Mouse (Mus musculus) MEL (cell line): ENCODE data around the gene Plekhg1. TPM values are rescaled to one million over a fixed set of nuclear protein-coding genes. Genes with fewer than 3 reads are reported as not detected.

Experiments used
- DNase-seq: peaks from one replicate; pipeline ENCODE4 v3.0.0; 2011; ENCODE audit warnings: low read depth, low spot score
- H3K27ac ChIP-seq: 2 replicates; pipeline ENCODE4 v1.5.1; 2012; ENCODE audit warnings: low read depth, mild to moderate bottlenecking, control low read depth, low read length, moderate library complexity; ENCODE audit not compliant: control insufficient read depth
- H3K27me3 ChIP-seq, 2 experiments: fragments of 150-350 bp in 1 of 2; sonication (generic) in 1 of 2; 2 replicates each; pipeline ENCODE4 v1.6.1; 2012; ENCODE audit warnings: low read length in 2 of 2, mild to moderate bottlenecking in 2 of 2, improper control_type of control experiment in 1 of 2, moderate library complexity in 1 of 2; ENCODE audit not compliant: insufficient read depth in 2 of 2, control insufficient read depth in 1 of 2
- H3K36me3 ChIP-seq, 2 experiments: 2 replicates each; pipeline ENCODE4 v1.6.1; 2012 to 2014; ENCODE audit warnings: low read length in 2 of 2, improper control_type of control experiment in 1 of 2, inconsistent platforms in 1 of 2, mild to moderate bottlenecking in 1 of 2; ENCODE audit not compliant: insufficient read depth in 2 of 2, control insufficient read depth in 1 of 2
- H3K4me1 ChIP-seq, 2 experiments: fragments of 150-350 bp in 1 of 2; sonication (generic) in 1 of 2; 2 replicates each; pipeline ENCODE4 v1.6.1; 2012; ENCODE audit warnings: low read length in 2 of 2, improper control_type of control experiment in 1 of 2, mild to moderate bottlenecking in 1 of 2; ENCODE audit not compliant: insufficient read depth in 2 of 2, control insufficient read depth in 1 of 2
- H3K4me3 ChIP-seq, 2 experiments: fragments of 150-350 bp in 1 of 2; sonication (generic) in 1 of 2; 2 replicates each; pipeline ENCODE4 v1.5.1; 2012; ENCODE audit warnings: low read depth in 2 of 2, low read length in 2 of 2, mild to moderate bottlenecking in 2 of 2, moderate library complexity in 2 of 2, control low read depth in 1 of 2, improper control_type of control experiment in 1 of 2; ENCODE audit not compliant: control insufficient read depth in 1 of 2, insufficient read depth in 1 of 2
- H3K79me2 ChIP-seq: 2 replicates; pipeline ENCODE4 v1.6.1; 2012; ENCODE audit warnings: mild to moderate bottlenecking, low read length, moderate library complexity; ENCODE audit not compliant: control insufficient read depth, poor library complexity, insufficient read depth
- H3K9ac ChIP-seq: 2 replicates; pipeline ENCODE4 v1.6.1; 2012; ENCODE audit warnings: low read depth, mild to moderate bottlenecking, control low read depth, low read length, moderate library complexity; ENCODE audit not compliant: control insufficient read depth, poor library complexity, severe bottlenecking
- H3K9me3 ChIP-seq: fragments of 150-350 bp; sonication (generic); replicated peaks from 2 replicates; pipeline ENCODE4 v1.6.1; 2012; ENCODE audit warnings: mild to moderate bottlenecking, low read length, improper control_type of control experiment, moderate library complexity; ENCODE audit not compliant: insufficient read depth
- BHLHE40 ChIP-seq: IDR thresholded peaks from 2 replicates; pipeline ENCODE4 v1.6.1; 2012; ENCODE audit warnings: low read depth, mild to moderate bottlenecking, inconsistent platforms, low read length, improper control_type of control experiment, borderline replicate concordance
- CHD2 ChIP-seq: IDR thresholded peaks from 2 replicates; pipeline ENCODE4 v1.6.1; 2011; ENCODE audit warnings: low read length, improper control_type of control experiment
- ELF1 ChIP-seq: IDR thresholded peaks from 2 replicates; pipeline ENCODE4 v1.6.1; 2014; ENCODE audit warnings: low read depth, mild to moderate bottlenecking, inconsistent platforms, low read length, improper control_type of control experiment, moderate library complexity
- EP300 ChIP-seq, 2 experiments: IDR thresholded peaks; 2 replicates each; pipeline ENCODE4 v1.6.1; 2011; ENCODE audit warnings: improper control_type of control experiment in 2 of 2, low read length in 2 of 2, low read depth in 1 of 2, mild to moderate bottlenecking in 1 of 2
- GABPA ChIP-seq: IDR thresholded peaks from 2 replicates; pipeline ENCODE4 v1.6.1; 2012; ENCODE audit warnings: low read depth, mild to moderate bottlenecking, inconsistent platforms, low read length, improper control_type of control experiment, moderate library complexity
- GATA1 ChIP-seq: IDR thresholded peaks from 2 replicates; pipeline ENCODE4 v1.6.1; 2011; ENCODE audit warnings: low read depth, low read length, improper control_type of control experiment
- HCFC1 ChIP-seq: IDR thresholded peaks from 2 replicates; pipeline ENCODE4 v1.6.1; 2012; ENCODE audit warnings: low read depth, mild to moderate bottlenecking, inconsistent platforms, low read length, improper control_type of control experiment, moderate library complexity
- JUND ChIP-seq: IDR thresholded peaks from 2 replicates; pipeline ENCODE4 v1.6.1; 2011; ENCODE audit warnings: low read depth, mild to moderate bottlenecking, improper control_type of control experiment, low read length
- KAT2A ChIP-seq: conservative IDR thresholded peaks from 2 replicates; pipeline ENCODE4 v1.6.1; 2012; ENCODE audit warnings: low read depth, low read length, improper control_type of control experiment, inconsistent platforms
- MAFK ChIP-seq: IDR thresholded peaks from 2 replicates; pipeline ENCODE4 v1.6.1; 2011; ENCODE audit warnings: low read depth, mild to moderate bottlenecking, low read length, improper control_type of control experiment, borderline replicate concordance
- MAX ChIP-seq: IDR thresholded peaks from 2 replicates; pipeline ENCODE4 v1.6.1; 2011; ENCODE audit warnings: low read length, improper control_type of control experiment
- MAZ ChIP-seq: IDR thresholded peaks from 2 replicates; pipeline ENCODE4 v1.6.1; 2012; ENCODE audit warnings: low read depth, mild to moderate bottlenecking, inconsistent platforms, low read length, improper control_type of control experiment
- MEF2A ChIP-seq: IDR thresholded peaks from 2 replicates; pipeline ENCODE4 v1.6.1; 2014; ENCODE audit warnings: low read depth, mild to moderate bottlenecking, inconsistent platforms, low read length, improper control_type of control experiment; ENCODE audit not compliant: poor library complexity, insufficient replicate concordance, severe bottlenecking; ENCODE audit errors: extremely low read depth
- MYC ChIP-seq: IDR thresholded peaks from 2 replicates; pipeline ENCODE4 v1.6.1; 2011; ENCODE audit warnings: low read depth, mild to moderate bottlenecking, low read length, improper control_type of control experiment, moderate library complexity
- NRF1 ChIP-seq: IDR thresholded peaks from 2 replicates; pipeline ENCODE4 v1.6.1; 2014; ENCODE audit warnings: low read depth, mild to moderate bottlenecking, inconsistent platforms, low read length, improper control_type of control experiment, moderate library complexity; ENCODE audit not compliant: poor library complexity, insufficient read depth, severe bottlenecking
- POLR2AphosphoS2 ChIP-seq: IDR thresholded peaks from 2 replicates; pipeline ENCODE4 v1.6.1; 2011; ENCODE audit warnings: low read length, improper control_type of control experiment
- RAD21 ChIP-seq: IDR thresholded peaks from 2 replicates; pipeline ENCODE4 v1.6.1; 2011; ENCODE audit warnings: mild to moderate bottlenecking, low read depth, low read length, improper control_type of control experiment
- RCOR1 ChIP-seq: IDR thresholded peaks from 2 replicates; pipeline ENCODE4 v1.6.1; 2012; ENCODE audit warnings: low read depth, mild to moderate bottlenecking, inconsistent platforms, low read length, improper control_type of control experiment
- TAL1 ChIP-seq: IDR thresholded peaks from 2 replicates; pipeline ENCODE4 v1.6.1; 2012; ENCODE audit warnings: mild to moderate bottlenecking, inconsistent platforms, low read length, moderate library complexity, mixed read lengths
- UBTF ChIP-seq: IDR thresholded peaks from 2 replicates; pipeline ENCODE4 v1.6.1; 2012; ENCODE audit warnings: low read depth, mild to moderate bottlenecking, inconsistent platforms, low read length, improper control_type of control experiment, moderate library complexity, borderline replicate concordance; ENCODE audit not compliant: insufficient read depth
- USF1 ChIP-seq: IDR thresholded peaks from 2 replicates; pipeline ENCODE4 v1.6.1; 2014; ENCODE audit warnings: low read depth, mild to moderate bottlenecking, inconsistent platforms, low read length, improper control_type of control experiment, moderate library complexity
- ZC3H11A ChIP-seq: IDR thresholded peaks from 2 replicates; pipeline ENCODE4 v1.6.1; 2012; ENCODE audit warnings: low read depth, mild to moderate bottlenecking, inconsistent platforms, low read length, improper control_type of control experiment
- polyA plus RNA-seq, 2 experiments: library from polyadenylated mRNA; stranded (reverse) in 1 of 2; unstranded in 1 of 2; fragments of >175 nt in 1 of 2; fragments of >200 nt in 1 of 2; gene quantifications; 2 replicates each; pipeline versions ENCODE4 v1.2.1 to v1.2.4; 2012; ENCODE audit warnings: low replicate concordance in 2 of 2, low read depth in 1 of 2; ENCODE audit not compliant: insufficient read length in 2 of 2, insufficient read depth in 1 of 2, missing spikeins in 1 of 2
- total RNA-seq: library from RNA; depleted of rRNA; stranded (reverse); fragments of 300-350 nt; gene quantifications from 2 replicates; pipeline ENCODE4 v1.2.3, GENCODE M21; 2012

Plekhg1 gene
- total and polyA plus RNA-seq, 3 experiments: 0.01 TPM; not detected in 2

GRCm38 (mm10) chr10:3801254-3801653 is 61.1 kb downstream of the Plekhg1 start:
- no peak for TF ChIP-seq EP300 (IDR thresholded peaks at IDR 0.05; ENCODE audit: low read depth in 1 of 2, low read length in 2 of 2)
- H3K4me3 ChIP-seq: no peak overlapping the region
- H3K27ac ChIP-seq: no peak overlapping the region
- H3K27me3 ChIP-seq: no peaks in the 10 kb centered on the region
- H3K79me2 ChIP-seq: no peaks in the 10 kb centered on the region
- H3K9me3 ChIP-seq: no peaks in the 10 kb centered on the region
- no peaks in the 10 kb centered on the region for H3K36me3 ChIP-seq
- no peak overlapping the region for H3K9ac ChIP-seq
- no peak for DNase-seq
- no peaks in the 10 kb centered on the region for H3K4me1 ChIP-seq

- H3K4me3 ChIP-seq: no peak overlapping the region
- H3K27ac ChIP-seq: no peak overlapping the region
- no peaks in the 10 kb centered on the region for H3K79me2 ChIP-seq
- H3K9ac ChIP-seq: no peak overlapping the region
- no peaks in the 10 kb centered on the region for H3K4me1 ChIP-seq
- H3K27me3 ChIP-seq: no peaks in the 10 kb centered on the region
- H3K36me3 ChIP-seq: no peaks in the 10 kb centered on the region
- H3K9me3 ChIP-seq: no peaks in the 10 kb centered on the region
- DNase-seq: no peak
- no peak for TF ChIP-seq HCFC1
- TF ChIP-seq TAL1: no peak
- no peak for TF ChIP-seq MEF2A
- no peak for TF ChIP-seq KAT2A
- no peak for TF ChIP-seq GATA1
- TF ChIP-seq NRF1: no peak
- no peak for TF ChIP-seq RAD21
- TF ChIP-seq JUND: no peak
- TF ChIP-seq ELF1: no peak
- no peak for TF ChIP-seq EP300 (IDR thresholded peaks at IDR 0.05; ENCODE audit: low read depth in 1 of 2, low read length in 2 of 2)
- TF ChIP-seq ZC3H11A: no peak
- no peak for TF ChIP-seq GABPA
- TF ChIP-seq, all 39 proteins: peak for 0
These were observed 65.2 kb downstream of the Plekhg1 start for GRCm38 (mm10) chr10:3805334-3805733.

GRCm38 (mm10) chr10:3807980-3808379 is 67.8 kb downstream of the Plekhg1 start:
- Histone ChIP-seq H3K9ac (no peak overlapping the region), H3K27ac (no peak overlapping the region), H3K4me1 (no peaks in the 10 kb centered on the region), H3K36me3 (no peaks in the 10 kb centered on the region), H3K4me3 (no peak overlapping the region)
- TF ChIP-seq EP300 (IDR thresholded peaks at IDR 0.05; ENCODE audit: low read depth in 1 of 2, low read length in 2 of 2) (no peak), NRF1 (no peak), BHLHE40 (no peak), POLR2AphosphoS2 (no peak), MAX (no peak), ZC3H11A (no peak), GABPA (no peak), RCOR1 (no peak), MAZ (no peak), MAFK (no peak), UBTF (no peak), CHD2 (no peak), MYC (no peak), USF1 (no peak)
- TF ChIP-seq, all 39 proteins: peak for 0
- no peaks in the 10 kb centered on the region for H3K9me3 ChIP-seq
- DNase-seq: no peak
- no peaks in the 10 kb centered on the region for H3K79me2 ChIP-seq
- no peaks in the 10 kb centered on the region for H3K27me3 ChIP-seq
